Mouse (Mus musculus): Measurements from ENCODE around the gene Stx1a.

The Stx1a gene

GRCm38 (mm10) chr5:135023344-135024173 lies at the start of gene Stx1a:
TSS of gene Stx1a (plus strand) at chr5:135023482.
- peak; percentile 28 to 73 for DNase-seq (ENCODE audit: low spot score in 2 of 2)

- no peak for DNase-seq (ENCODE audit: low spot score in 2 of 2)
Observed at GRCm38 (mm10) chr5:134973526-134973925, 49.8 kb upstream of the Stx1a start.

- DNase-seq (ENCODE audit: low spot score in 2 of 2) = no peak
Observed at GRCm38 (mm10) chr5:134974294-134974693, 49.0 kb upstream of the Stx1a start.

GRCm38 (mm10) chr5:134974921-134975320 lies 48.4 kb upstream of the Stx1a start:
- DNase-seq (ENCODE audit: low spot score in 2 of 2) = no peak

- peak; percentile 37 to 46 for DNase-seq (ENCODE audit: low spot score in 2 of 2)
Observed at GRCm38 (mm10) chr5:134976164-134976563, 47.1 kb upstream of the Stx1a start.

GRCm38 (mm10) chr5:134976577-134977250 lies 46.6 kb upstream of the Stx1a start:
- DNase-seq (ENCODE audit: low spot score in 2 of 2) = no peak

GRCm38 (mm10) chr5:134977837-134978236 lies 45.4 kb upstream of the Stx1a start:
- no peak for DNase-seq (ENCODE audit: low spot score in 2 of 2)

GRCm38 (mm10) chr5:134981149-134981548 lies 42.1 kb upstream of the Stx1a start:
- DNase-seq (ENCODE audit: low spot score in 2 of 2) = no peak

GRCm38 (mm10) chr5:134983111-134983510 lies 40.2 kb upstream of the Stx1a start:
- DNase-seq (ENCODE audit: low spot score in 2 of 2) = no peak

- DNase-seq (ENCODE audit: low spot score in 2 of 2) = no peak
Observed at GRCm38 (mm10) chr5:134983771-134984170, 39.5 kb upstream of the Stx1a start.

- no peak for DNase-seq (ENCODE audit: low spot score in 2 of 2)
Observed at GRCm38 (mm10) chr5:134985633-134986297, 37.5 kb upstream of the Stx1a start, which contains the start of gene Cldn3. TSS of gene Cldn3 (plus strand) at chr5:134986214.

- no peak for DNase-seq (ENCODE audit: low spot score in 2 of 2)
Observed at GRCm38 (mm10) chr5:134986298-134987268, 36.7 kb upstream of the Stx1a start.

- no peak for DNase-seq (ENCODE audit: low spot score in 2 of 2)
Observed at GRCm38 (mm10) chr5:134989166-134989565, 34.1 kb upstream of the Stx1a start.

GRCm38 (mm10) chr5:134989741-134990140 lies 33.5 kb upstream of the Stx1a start:
- DNase-seq (ENCODE audit: low spot score in 2 of 2) = no peak

- DNase-seq (ENCODE audit: low spot score in 2 of 2) = no peak
Observed at GRCm38 (mm10) chr5:134992566-134992965, 30.7 kb upstream of the Stx1a start.

- DNase-seq (ENCODE audit: low spot score in 2 of 2) = no peak
Observed at GRCm38 (mm10) chr5:134998359-134998758, 24.9 kb upstream of the Stx1a start.

- no peak for DNase-seq (ENCODE audit: low spot score in 2 of 2)
Observed at GRCm38 (mm10) chr5:134999797-135000196, 23.5 kb upstream of the Stx1a start.

GRCm38 (mm10) chr5:135000751-135001150 lies 22.5 kb upstream of the Stx1a start:
- DNase-seq (ENCODE audit: low spot score in 2 of 2) = no peak

- DNase-seq (ENCODE audit: low spot score in 2 of 2) = peak in 1 of 2 experiments; percentile 62
Observed at GRCm38 (mm10) chr5:135001309-135001708, 22.0 kb upstream of the Stx1a start.

- DNase-seq (ENCODE audit: low spot score in 2 of 2) = no peak
Observed at GRCm38 (mm10) chr5:135002151-135002550, 21.1 kb upstream of the Stx1a start.
